In genomic region chr6:90761301-90762056, GRCm38 (mm10) we compare ENCODE assay signal across 13 mouse cellular contexts.
DNase-seq lines count a peak whose midpoint lies in the region; ATAC-seq and TF ChIP-seq lines count a peak whose summit lies in the region.
"Had no signal": no experiment of that assay in that cellular context is flagged by ENCODE, and none has a peak within 500 bp of the region (broad histone marks: within the 10 kb centered on the region; RNA-seq: fewer than 3 reads in every experiment).

No protein-coding gene starts in this region.

- peak; percentile 40 for DNase-seq in cerebellum, adult 8-10 months
- DNase-seq in cerebellum, adult 11 months: no peak
- no peak for DNase-seq in neural tube, embryonic 10.5 days (ENCODE audit: extremely low spot score, low spot score)
- no peak for DNase-seq in hindbrain, postnatal 0 days (ENCODE audit: low spot score)
- no peak for DNase-seq in embryo, embryonic 10 days (ENCODE audit: low spot score)
- DNase-seq: thymus, adult 18-20 months had no signal

- TF ChIP-seq CTCF in hindbrain, postnatal 0 days (IDR thresholded peaks at IDR 0.05; ENCODE audit: low read depth): no peak

- H3K36me3 ChIP-seq in neural tube, embryonic 13.5 days: no peaks in the 10 kb centered on the region
- H3K36me3 ChIP-seq in heart, embryonic 15.5 days: no peaks in the 10 kb centered on the region
- peaks cover 4% of the 10 kb centered on the region for H3K36me3 ChIP-seq in myocyte (ENCODE audit: control insufficient read depth, insufficient read depth)
- H3K36me3 ChIP-seq in hindbrain, postnatal 0 days (ENCODE audit: insufficient read depth, low read length): no peaks in the 10 kb centered on the region
- H3K36me3 ChIP-seq: neural tube, embryonic 12.5 days had no signal

- no peak overlapping the region for H3K9ac ChIP-seq in neural tube, embryonic 13.5 days
- H3K9ac ChIP-seq in heart, embryonic 15.5 days: no peak overlapping the region
- H3K9ac ChIP-seq in hindbrain, postnatal 0 days (replicated peaks; ENCODE audit: low read length): no peak overlapping the region
- H3K9ac ChIP-seq: neural tube, embryonic 12.5 days had no signal

- H3K27ac ChIP-seq in neural tube, embryonic 13.5 days (replicated peaks): peak overlapping the region; percentile 83; the same call in 1 of the 2 replicates
- H3K27ac ChIP-seq in heart, embryonic 15.5 days: peak overlapping the region; percentile 29; the same call in 1 of the 2 replicates
- no peak overlapping the region for H3K27ac ChIP-seq in hindbrain, postnatal 0 days
- H3K27ac ChIP-seq: kidney, postnatal 0 days; neural tube, embryonic 12.5 days had no signal

- WGBS in neural tube, embryonic 13.5 days: 95% methylated on average over 4 of the region's 4 CpGs
- WGBS in heart, embryonic 15.5 days: 78% methylated on average over 4 of the region's 4 CpGs
- 85% methylated on average over 4 of the region's 4 CpGs for WGBS in hindbrain, postnatal 0 days

- no peak for TF ChIP-seq POLR2A in myocyte (IDR thresholded peaks at IDR 0.05; ENCODE audit: insufficient read length, low read depth)

- H3K4me2 ChIP-seq in neural tube, embryonic 13.5 days: 0 out of 2 replicates have a peak overlapping the region, but pooled peaks have one; percentile 10
- H3K4me2 ChIP-seq in heart, embryonic 15.5 days: no peak overlapping the region
- H3K4me2 ChIP-seq in myocyte (ENCODE audit: low read depth): peak overlapping the region; percentile 90
- H3K4me2 ChIP-seq in hindbrain, postnatal 0 days (ENCODE audit: low read depth, low read length): no peak overlapping the region
- H3K4me2 ChIP-seq: neural tube, embryonic 12.5 days had no signal

- H3K4me1 ChIP-seq in neural tube, embryonic 13.5 days (replicated peaks): peaks cover 74% of the 10 kb centered on the region
- peaks cover 55% of the 10 kb centered on the region for H3K4me1 ChIP-seq in heart, embryonic 15.5 days (replicated peaks)
- peaks cover 27% of the 10 kb centered on the region for H3K4me1 ChIP-seq in hindbrain, postnatal 0 days (ENCODE audit: insufficient read depth, low read length)

- H3K9me3 ChIP-seq in neural tube, embryonic 13.5 days: no peaks in the 10 kb centered on the region
- no peaks in the 10 kb centered on the region for H3K9me3 ChIP-seq in heart, embryonic 15.5 days (replicated peaks)
- no peaks in the 10 kb centered on the region for H3K9me3 ChIP-seq in hindbrain, postnatal 0 days (ENCODE audit: low read length)
- H3K9me3 ChIP-seq: neural tube, embryonic 12.5 days had no signal

- H3K4me3 ChIP-seq in neural tube, embryonic 13.5 days: no peak overlapping the region
- no peak overlapping the region for H3K4me3 ChIP-seq in heart, embryonic 15.5 days
- peak overlapping the region; percentile 70 for H3K4me3 ChIP-seq in myocyte
- no peak overlapping the region for H3K4me3 ChIP-seq in hindbrain, postnatal 0 days (ENCODE audit: low read length)
- H3K4me3 ChIP-seq: neural tube, embryonic 12.5 days had no signal

- no peaks in the 10 kb centered on the region for H3K27me3 ChIP-seq in neural tube, embryonic 13.5 days
- H3K27me3 ChIP-seq in heart, embryonic 15.5 days: no peaks in the 10 kb centered on the region
- no peaks in the 10 kb centered on the region for H3K27me3 ChIP-seq in myocyte (ENCODE audit: control insufficient read depth, insufficient read depth, insufficient read length)
- no peaks in the 10 kb centered on the region for H3K27me3 ChIP-seq in hindbrain, postnatal 0 days (ENCODE audit: insufficient read depth, low read length)
- H3K27me3 ChIP-seq: neural tube, embryonic 12.5 days had no signal

- no peak overlapping the region for H3ac ChIP-seq in myocyte (ENCODE audit: control insufficient read depth, insufficient read length)

- H3K79me2 ChIP-seq in myocyte (ENCODE audit: control insufficient read depth, insufficient read depth): peaks cover 64% of the 10 kb centered on the region

- no peak for ATAC-seq in neural tube, embryonic 13.5 days (ENCODE audit: low read depth)
- no peak for ATAC-seq in heart, embryonic 15.5 days (replicated peaks; ENCODE audit: insufficient number of reproducible peaks, insufficient read depth, low FRiP score, low read depth)
- ATAC-seq in hindbrain, postnatal 0 days: no peak
- ATAC-seq: CD4-positive, CD25-positive, alpha-beta regulatory T cell, adult 4 months; hindbrain, embryonic 16.5 days had no signal

TF ChIP-seq in myocyte, 11 proteins besides CTCF, POLR2A, EP300 and RAD21:
- peak in 2 of 3 experiments; percentile 28 to 56 for TF ChIP-seq MYOG (IDR thresholded peaks at IDR 0.05; ENCODE audit: control insufficient read depth in 1 of 3, insufficient read depth in 1 of 3, insufficient read length in 2 of 3, low read depth in 2 of 3)
- TF ChIP-seq MYOD1 (IDR thresholded peaks at IDR 0.05; ENCODE audit: control insufficient read depth in 1 of 3, insufficient read length in 2 of 3, low read depth in 2 of 3): peak in 2 of 3 experiments; percentile 13 to 56
- TF ChIP-seq TCF3 (IDR thresholded peaks at IDR 0.05; ENCODE audit: insufficient read length, low read depth): no peak
- no peak for TF ChIP-seq REST (IDR thresholded peaks at IDR 0.05; ENCODE audit: insufficient read depth, insufficient read length)
- no peak for TF ChIP-seq E2F4 (IDR thresholded peaks at IDR 0.05; ENCODE audit: insufficient read depth)
- no peak for TF ChIP-seq MAX (IDR thresholded peaks at IDR 0.05; ENCODE audit: low read depth)
- TF ChIP-seq POLR2AphosphoS2 (IDR thresholded peaks at IDR 0.05; ENCODE audit: insufficient read length, low read depth): no peak
- TF ChIP-seq USF1 (IDR thresholded peaks at IDR 0.05; ENCODE audit: low read depth): no peak
- no peak for TF ChIP-seq SRF (IDR thresholded peaks at IDR 0.05; ENCODE audit: control insufficient read depth, insufficient read length, low read depth)
- TF ChIP-seq CEBPB (IDR thresholded peaks at IDR 0.05; ENCODE audit: insufficient read depth, poor library complexity, severe bottlenecking): peak; percentile 87
- TF ChIP-seq TCF12 (IDR thresholded peaks at IDR 0.05; ENCODE audit: insufficient read depth, poor library complexity, severe bottlenecking): no peak

Comparison
In these comparisons a context has a peak if more than half of its experiments do, and no peak if none do; other contexts are left out.
1. H3K4me2 ChIP-seq: peak in neural tube, embryonic 13.5 days (single experiment) and myocyte (single experiment); none in heart, embryonic 15.5 days (single experiment) and hindbrain, postnatal 0 days (single experiment).